Mouse (Mus musculus) kidney, embryonic 15.5 days (tissue): ENCODE measurements around the gene Acacb. TPM values are rescaled to one million over a fixed set of nuclear protein-coding genes. Genes with fewer than 3 reads are reported as not detected.

Experiments used
- ATAC-seq: fragments of 200-750 bp; cut with Nextera tagmentation; replicated peaks from 2 replicates; pipeline ENCODE4 v1.8.0; 2017; ENCODE audit warnings: moderate TSS enrichment; ENCODE audit not compliant: low FRiP score
- H3K27ac ChIP-seq: fragments of 300-500 bp; sonication (generic); 2 replicates; pipeline ENCODE4 v1.5.1; 2015; ENCODE audit warnings: mild to moderate bottlenecking, inconsistent platforms
- H3K27me3 ChIP-seq: fragments of 300-500 bp; sonication (generic); 2 replicates; pipeline ENCODE4 v1.6.1; 2015; ENCODE audit warnings: inconsistent platforms
- H3K36me3 ChIP-seq: fragments of 300-500 bp; sonication (generic); 2 replicates; pipeline ENCODE4 v1.6.1; 2015; ENCODE audit warnings: inconsistent platforms
- H3K4me1 ChIP-seq: fragments of 300-500 bp; sonication (generic); 2 replicates; pipeline ENCODE4 v1.6.1; 2015; ENCODE audit warnings: inconsistent platforms
- H3K4me2 ChIP-seq: fragments of 300-500 bp; sonication (generic); 2 replicates; pipeline ENCODE4 v1.6.1; 2015; ENCODE audit warnings: moderate library complexity, mild to moderate bottlenecking, inconsistent platforms
- H3K4me3 ChIP-seq: fragments of 300-500 bp; sonication (generic); replicated peaks from 2 replicates; pipeline ENCODE4 v1.5.1; 2015; ENCODE audit warnings: mild to moderate bottlenecking, inconsistent platforms
- H3K9ac ChIP-seq: fragments of 300-500 bp; sonication (generic); 2 replicates; pipeline ENCODE4 v1.6.1; 2015; ENCODE audit warnings: mild to moderate bottlenecking, inconsistent platforms
- H3K9me3 ChIP-seq: fragments of 300-500 bp; sonication (generic); replicated peaks from 2 replicates; pipeline ENCODE4 v1.6.1; 2016; ENCODE audit warnings: inconsistent platforms
- WGBS: fragments of 180-500 bp; shearing (Covaris S2); methylation state at CpG from one replicate; pipeline ENCODE4 v1.1.7; 2015; ENCODE audit warnings: mixed read lengths; 5-methylcytosine and 5-hydroxymethylcytosine counted together
- polyA plus RNA-seq: library from polyadenylated mRNA; unstranded; fragments of >200 nt; fragmentation: Nextera tagmentation; extraction: Ambion mirVana; gene quantifications from 2 replicates; pipeline ENCODE4 v1.2.1, GENCODE M21; 2015

Acacb gene
- polyA plus RNA-seq, 1 experiment from 2014 or later = 4.1 TPM

DNA sequence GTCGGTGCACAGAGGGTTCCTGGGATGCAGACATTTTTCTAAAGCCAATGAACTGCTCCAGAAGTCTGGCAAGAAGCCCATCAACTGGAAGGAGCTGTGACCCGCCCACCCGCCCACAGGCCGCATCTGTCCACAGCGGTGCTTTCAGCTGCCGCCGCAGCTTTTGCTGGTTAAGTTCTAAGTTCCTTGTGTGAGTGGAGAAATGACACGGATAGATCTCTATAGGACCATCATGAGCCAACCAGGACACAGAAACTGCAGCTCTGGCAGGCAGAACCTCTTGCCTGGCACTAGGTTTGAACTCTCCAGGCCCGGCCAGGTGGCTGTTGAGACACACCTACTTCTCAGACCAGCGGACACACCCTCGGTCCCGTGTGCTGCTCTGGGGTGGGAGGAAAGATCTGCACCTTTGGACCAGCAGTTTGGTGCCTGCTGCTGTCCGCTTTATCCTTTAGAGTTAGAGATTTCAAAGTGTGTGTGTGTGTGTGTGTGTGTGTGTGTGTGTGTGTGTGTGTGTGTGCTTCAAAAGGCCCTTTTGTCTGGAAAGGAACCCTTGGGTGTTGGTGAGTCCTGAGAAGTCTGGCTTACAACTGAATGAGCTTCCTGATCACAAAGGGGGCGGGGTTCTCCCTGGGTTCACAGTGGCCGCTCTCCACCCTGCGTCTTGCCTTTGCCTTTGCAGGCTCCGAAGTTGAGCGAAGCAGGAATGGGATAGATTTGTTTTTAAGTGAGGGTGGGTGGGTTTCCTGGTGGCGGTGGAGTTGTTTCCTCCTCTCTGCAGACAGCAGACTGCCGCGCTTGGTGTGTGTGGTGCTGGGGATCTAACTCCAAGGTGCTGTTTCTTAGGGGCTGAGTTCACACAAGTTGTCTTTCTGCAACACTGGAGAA is 7.8 kb upstream of the Acacb start:
- H3K9ac ChIP-seq = no peak overlapping the region
- 57% methylated on average over 21 of the region's 21 CpGs for WGBS
- peak overlapping the region; percentile 78 for H3K27ac ChIP-seq
- H3K4me2 ChIP-seq = peak overlapping the region; percentile 33
- H3K9me3 ChIP-seq = no peaks in the 10 kb centered on the region
- H3K27me3 ChIP-seq = no peaks in the 10 kb centered on the region
- no peak overlapping the region for H3K4me3 ChIP-seq
- H3K4me1 ChIP-seq = peaks cover 38% of the 10 kb centered on the region
- ATAC-seq = no peak
- H3K36me3 ChIP-seq = peaks cover 27% of the 10 kb centered on the region

DNA sequence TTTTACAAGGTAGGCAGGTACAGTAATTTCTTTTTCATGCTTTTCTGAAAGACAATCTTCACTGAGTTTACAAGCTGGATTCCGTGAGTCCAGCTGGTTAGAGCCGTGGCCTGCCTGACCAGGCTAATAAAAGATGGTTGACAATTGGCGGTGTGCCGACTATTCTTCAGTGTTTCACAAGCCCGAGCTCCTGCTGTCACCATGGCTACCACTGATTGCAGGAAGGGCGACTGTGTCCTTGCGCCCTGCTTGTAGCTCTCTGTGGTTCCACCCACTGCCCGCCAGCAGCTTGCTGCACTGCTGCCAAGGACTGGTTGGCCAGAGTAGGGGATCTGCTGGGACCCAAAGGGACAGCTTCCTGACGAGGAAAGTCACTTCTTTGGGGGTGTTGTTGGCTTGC is 7.2 kb upstream of the Acacb start:
- no peaks in the 10 kb centered on the region for H3K27me3 ChIP-seq
- H3K9me3 ChIP-seq = no peaks in the 10 kb centered on the region
- WGBS = 34% methylated on average over 9 of the region's 9 CpGs
- peaks cover 33% of the 10 kb centered on the region for H3K4me1 ChIP-seq
- H3K36me3 ChIP-seq = peaks cover 27% of the 10 kb centered on the region
- no peak overlapping the region for H3K9ac ChIP-seq
- no peak overlapping the region for H3K4me3 ChIP-seq
- H3K4me2 ChIP-seq = peak overlapping the region; percentile 33; the same call in 1 of the 2 replicates
- H3K27ac ChIP-seq = peak overlapping the region; percentile 78
- ATAC-seq = peak; percentile 66

DNA sequence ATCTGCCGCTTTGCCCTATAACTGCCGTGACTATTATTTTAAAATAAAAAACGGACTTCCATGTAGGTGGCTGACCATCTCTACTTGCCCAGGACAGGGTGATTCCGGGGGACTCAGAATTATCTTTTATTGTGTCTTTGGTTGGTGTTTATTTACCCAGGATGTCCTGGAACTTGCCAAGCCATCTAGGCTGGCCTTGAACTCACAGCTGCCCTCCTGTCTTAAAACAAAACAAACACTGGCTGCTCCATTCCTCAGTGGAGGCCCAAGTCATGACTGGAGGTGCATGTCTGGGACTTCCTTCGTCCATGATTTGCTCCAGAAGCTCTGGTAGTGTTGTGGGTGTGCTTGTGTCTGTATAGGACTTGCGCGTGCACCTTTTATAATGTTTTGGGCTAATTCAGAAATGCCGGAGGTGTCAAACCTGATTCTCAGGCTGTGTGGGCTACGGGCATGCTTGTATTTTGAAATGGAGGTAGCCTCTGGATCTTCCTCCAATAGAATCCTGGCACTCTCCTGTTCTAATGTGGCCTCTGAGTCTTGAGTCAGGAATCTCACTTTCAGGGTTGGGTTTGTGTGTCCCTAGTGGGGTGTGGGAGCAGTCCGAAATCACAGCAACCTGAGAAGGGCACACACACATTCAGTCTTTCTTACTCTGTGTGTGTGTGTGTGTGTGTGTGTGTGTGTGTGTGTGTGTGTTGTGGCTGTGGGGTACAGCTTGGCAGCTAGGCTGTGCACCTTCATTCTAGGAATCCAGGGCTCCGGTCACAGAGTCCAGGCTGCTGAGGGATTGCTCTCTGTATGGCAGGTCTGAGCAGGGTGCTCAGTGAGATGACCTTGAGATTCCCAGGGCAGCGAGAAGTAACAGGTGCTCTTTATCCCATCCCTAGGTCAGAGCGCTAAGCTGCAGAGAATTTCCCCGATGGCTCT is 973 bp downstream of the Acacb start:
- no peak overlapping the region for H3K4me3 ChIP-seq
- H3K36me3 ChIP-seq = no peaks in the 10 kb centered on the region
- ATAC-seq = no peak
- no peak overlapping the region for H3K9ac ChIP-seq
- H3K4me1 ChIP-seq = peaks cover 21% of the 10 kb centered on the region
- no peaks in the 10 kb centered on the region for H3K27me3 ChIP-seq
- WGBS = 79% methylated on average over 14 of the region's 14 CpGs
- H3K27ac ChIP-seq = no peak overlapping the region
- H3K9me3 ChIP-seq = no peaks in the 10 kb centered on the region
- no peak overlapping the region for H3K4me2 ChIP-seq

DNA sequence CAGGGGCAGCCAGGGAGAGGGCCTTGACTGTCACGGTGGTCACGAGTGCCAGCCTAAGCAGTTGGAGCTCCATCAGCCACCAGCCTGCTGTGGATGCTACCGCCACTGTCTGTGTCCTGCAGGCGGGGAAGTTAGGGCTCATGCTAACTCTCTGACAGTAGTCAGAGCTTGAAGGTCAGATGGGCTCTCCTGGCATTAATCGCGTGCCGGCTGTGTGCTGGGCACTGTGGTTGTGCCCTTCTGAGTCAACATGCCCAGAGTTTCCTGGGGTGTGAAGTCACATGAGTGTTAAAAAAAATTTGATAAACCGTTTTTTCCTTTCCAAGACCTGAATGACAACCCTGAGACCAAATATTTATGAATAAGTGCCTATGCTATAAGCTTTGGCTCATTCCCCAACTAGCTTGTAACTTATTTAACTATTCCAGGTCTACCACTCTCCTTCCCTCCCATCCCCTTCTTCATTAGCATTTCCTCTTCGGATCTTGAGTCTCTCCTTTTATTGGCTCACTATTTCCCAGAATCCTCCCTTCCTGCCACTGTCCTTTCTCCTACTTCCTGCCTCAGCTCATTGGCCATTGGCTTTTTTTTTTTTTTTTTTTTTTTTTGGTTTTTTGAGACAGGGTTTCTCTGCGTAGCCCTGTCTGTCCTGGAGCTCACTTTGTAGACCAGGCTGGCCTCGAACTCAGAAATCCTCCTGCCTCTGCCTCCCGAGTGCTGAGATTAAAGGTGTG is 6.2 kb downstream of the Acacb start:
- H3K4me2 ChIP-seq = no peak overlapping the region
- WGBS = 84% methylated on average over 12 of the region's 12 CpGs
- no peaks in the 10 kb centered on the region for H3K36me3 ChIP-seq
- H3K9me3 ChIP-seq = no peaks in the 10 kb centered on the region
- H3K4me1 ChIP-seq = peaks cover 18% of the 10 kb centered on the region
- no peak overlapping the region for H3K27ac ChIP-seq
- ATAC-seq = no peak
- no peak overlapping the region for H3K4me3 ChIP-seq
- H3K9ac ChIP-seq = no peak overlapping the region
- H3K27me3 ChIP-seq = no peaks in the 10 kb centered on the region

DNA sequence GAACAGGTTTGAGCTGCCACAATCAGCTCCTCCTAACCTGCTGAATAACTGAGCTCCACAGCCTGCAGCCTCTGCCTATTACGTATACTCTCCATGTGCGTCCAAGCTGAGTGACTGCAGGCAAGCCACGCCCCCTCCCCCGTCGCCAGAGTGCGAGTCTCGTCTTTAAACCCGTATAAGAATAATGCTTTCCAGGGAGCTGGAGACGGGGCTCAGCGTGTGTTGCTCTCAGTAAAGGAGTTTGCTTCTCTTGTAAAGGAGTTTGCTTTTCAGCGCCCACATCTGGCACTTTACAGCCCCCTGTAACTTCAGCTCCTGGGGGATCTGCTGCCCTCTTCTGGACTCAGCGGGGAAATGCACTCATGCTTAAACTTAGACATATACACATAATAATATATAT is 7.2 kb downstream of the Acacb start:
- Histone ChIP-seq H3K9me3 (no peaks in the 10 kb centered on the region), H3K27ac (no peak overlapping the region), H3K4me3 (peak overlapping the region; percentile 40), H3K4me2 (peak overlapping the region; percentile 51), H3K27me3 (no peaks in the 10 kb centered on the region), H3K9ac (no peak overlapping the region), H3K4me1 (peaks cover 18% of the 10 kb centered on the region), H3K36me3 (no peaks in the 10 kb centered on the region)
- 6% methylated on average over 12 of the region's 12 CpGs for WGBS
- ATAC-seq = no peak

DNA sequence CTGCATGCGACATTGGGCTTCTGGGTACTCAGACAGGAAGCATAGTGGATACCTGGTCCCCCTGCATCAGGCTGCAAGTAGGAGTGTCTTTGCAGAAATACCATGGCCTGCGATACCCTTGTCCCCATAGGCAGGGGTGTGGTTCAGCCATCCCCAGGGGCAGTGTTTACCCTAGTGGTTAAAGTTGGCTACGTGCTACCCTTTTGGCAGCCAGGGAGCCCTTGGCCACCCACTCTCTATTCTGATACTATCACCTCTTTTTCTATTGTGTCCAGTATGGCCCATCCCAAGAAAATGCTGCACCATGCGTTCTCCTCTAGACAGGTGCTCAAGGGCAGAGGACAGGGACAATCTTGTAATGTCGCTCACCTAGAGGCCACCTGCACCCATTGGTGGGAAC is 8.4 kb downstream of the Acacb start:
- Histone ChIP-seq H3K36me3 (no peaks in the 10 kb centered on the region), H3K27ac (no peak overlapping the region), H3K9ac (no peak overlapping the region), H3K4me2 (no peak overlapping the region), H3K4me3 (no peak overlapping the region), H3K9me3 (no peaks in the 10 kb centered on the region), H3K4me1 (peaks cover 18% of the 10 kb centered on the region), H3K27me3 (no peaks in the 10 kb centered on the region)
- no peak for ATAC-seq
- 76% methylated on average over 5 of the region's 5 CpGs for WGBS

DNA sequence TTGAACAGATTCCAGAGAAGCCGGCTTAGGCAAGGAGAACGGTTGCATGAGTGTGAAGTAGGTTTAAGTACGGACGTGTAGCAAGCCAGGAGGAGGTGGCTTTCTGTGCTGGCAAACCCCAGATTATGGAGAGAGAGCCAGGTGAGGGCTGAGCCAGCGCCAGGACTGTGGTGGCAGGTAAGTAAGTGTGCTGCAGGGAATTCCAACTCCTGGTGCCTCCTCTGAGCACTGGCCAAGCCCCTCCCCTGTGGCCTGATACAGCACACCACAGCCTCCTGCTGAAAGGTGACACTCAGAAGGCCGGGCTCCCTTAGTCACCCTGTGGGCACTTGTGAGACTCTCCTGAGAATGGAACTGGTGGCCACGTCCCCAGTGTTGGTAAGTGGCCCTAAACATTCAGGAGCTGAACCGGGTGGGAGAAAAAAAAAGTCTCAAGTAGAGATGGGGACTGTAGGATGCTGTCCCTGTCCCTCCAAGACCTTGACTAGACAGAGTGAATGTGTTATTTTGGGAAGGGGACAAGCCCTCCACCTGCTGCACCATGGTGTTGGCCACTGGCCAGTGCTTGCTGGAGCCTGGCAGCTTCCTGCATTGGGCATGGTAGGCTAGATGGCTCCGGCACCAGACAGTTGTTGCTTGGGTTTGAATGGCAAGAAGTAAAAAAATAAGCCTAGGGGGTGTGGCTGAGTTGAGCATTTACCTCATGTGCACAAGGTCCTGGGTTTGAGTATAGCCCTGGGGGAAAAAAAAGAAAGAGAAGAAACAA is 9.0 kb downstream of the Acacb start:
- no peak overlapping the region for H3K4me2 ChIP-seq
- no peak overlapping the region for H3K4me3 ChIP-seq
- H3K27me3 ChIP-seq = no peaks in the 10 kb centered on the region
- no peaks in the 10 kb centered on the region for H3K36me3 ChIP-seq
- 56% methylated on average over 9 of the region's 9 CpGs for WGBS
- no peaks in the 10 kb centered on the region for H3K9me3 ChIP-seq
- H3K27ac ChIP-seq = no peak overlapping the region
- H3K4me1 ChIP-seq = peaks cover 18% of the 10 kb centered on the region
- ATAC-seq = no peak
- no peak overlapping the region for H3K9ac ChIP-seq

DNA sequence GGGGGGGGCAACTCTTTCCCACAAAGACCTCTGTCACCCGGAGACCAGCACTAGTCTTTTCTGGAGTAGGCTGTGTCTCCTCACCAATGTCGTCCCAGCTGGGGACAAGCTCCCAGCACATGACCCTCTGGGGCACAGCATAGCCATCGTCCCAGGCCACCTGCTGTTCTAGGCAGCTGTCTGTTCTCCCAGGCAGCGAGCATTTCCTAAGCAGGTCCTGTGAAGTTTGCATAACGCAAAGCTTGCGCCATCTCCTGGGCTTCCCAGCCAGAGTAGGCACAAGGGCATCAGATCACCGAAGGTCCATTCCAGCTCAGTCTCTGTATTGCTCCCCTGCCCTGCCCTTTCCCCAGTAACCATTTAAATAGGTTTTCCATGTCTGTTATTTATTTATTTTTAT is 10.9 kb downstream of the Acacb start:
- H3K27ac ChIP-seq = no peak overlapping the region
- ATAC-seq = no peak
- H3K27me3 ChIP-seq = no peaks in the 10 kb centered on the region
- H3K9me3 ChIP-seq = no peaks in the 10 kb centered on the region
- no peak overlapping the region for H3K9ac ChIP-seq
- 54% methylated on average over 7 of the region's 7 CpGs for WGBS
- H3K4me2 ChIP-seq = no peak overlapping the region
- H3K4me3 ChIP-seq = no peak overlapping the region
- no peaks in the 10 kb centered on the region for H3K36me3 ChIP-seq
- peaks cover 14% of the 10 kb centered on the region for H3K4me1 ChIP-seq

DNA sequence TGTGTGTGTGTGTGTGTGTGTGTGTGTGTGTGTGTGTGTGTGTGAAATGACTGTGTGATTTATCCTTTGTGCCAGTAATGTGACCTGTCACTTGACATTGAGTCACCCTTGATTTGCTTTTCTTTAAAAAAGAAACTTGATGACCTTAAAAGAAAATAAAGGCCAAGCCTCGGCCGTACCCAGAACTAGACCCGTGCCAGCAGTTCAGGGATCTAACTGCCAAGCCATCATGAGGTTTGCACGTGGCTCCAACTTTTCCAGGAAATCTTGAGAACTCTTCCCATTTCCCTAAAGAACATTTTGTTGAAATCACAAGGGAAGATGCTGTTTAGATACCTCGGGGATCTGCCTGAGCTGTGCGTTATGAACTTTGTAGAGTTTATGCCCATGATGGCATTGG is 15.1 kb downstream of the Acacb start:
- WGBS = 66% methylated on average over 6 of the region's 6 CpGs
- Histone ChIP-seq H3K4me1 (no peaks in the 10 kb centered on the region), H3K4me3 (no peak overlapping the region), H3K4me2 (no peak overlapping the region), H3K9me3 (no peaks in the 10 kb centered on the region), H3K36me3 (no peaks in the 10 kb centered on the region), H3K27me3 (0 out of 2 replicates have a peak, but pooled peaks cover 3% of the 10 kb centered on the region), H3K9ac (no peak overlapping the region), H3K27ac (no peak overlapping the region)
- no peak for ATAC-seq

DNA sequence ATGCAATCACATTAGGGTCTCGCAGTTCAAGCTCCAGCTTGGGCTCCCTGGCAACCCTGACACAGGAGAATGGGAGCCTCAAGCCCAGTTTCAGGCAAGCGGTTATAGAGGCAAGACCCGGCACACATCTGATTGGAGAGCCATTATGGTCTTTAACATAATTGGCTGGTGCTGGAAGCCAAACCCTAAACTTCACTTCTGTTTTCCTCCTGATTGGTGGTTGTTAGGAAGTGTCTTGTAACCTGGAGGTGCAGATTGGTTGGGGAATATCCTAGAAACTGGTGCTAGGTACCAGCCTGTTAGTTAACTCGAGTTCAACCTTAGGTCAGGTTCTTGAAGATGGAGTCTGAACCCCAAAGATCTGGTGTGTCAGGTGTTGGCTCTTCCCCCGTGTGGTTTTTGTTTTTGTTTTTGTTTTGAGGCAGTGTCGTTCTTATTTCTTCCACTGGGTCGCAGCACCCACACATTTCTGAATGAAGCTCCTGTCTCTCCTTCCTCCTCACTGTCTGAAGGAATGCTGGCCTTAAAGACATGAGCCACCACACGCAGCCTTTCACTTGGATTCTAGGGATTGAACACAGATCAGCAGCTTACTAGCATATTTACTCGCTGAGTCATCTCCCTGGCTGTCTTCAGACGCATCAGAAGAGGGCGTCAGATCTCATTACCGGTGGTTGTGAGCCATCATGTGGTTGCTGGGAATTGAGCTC is 15.9 kb downstream of the Acacb start:
- H3K4me1 ChIP-seq = no peaks in the 10 kb centered on the region
- no peak overlapping the region for H3K4me2 ChIP-seq
- no peaks in the 10 kb centered on the region for H3K36me3 ChIP-seq
- no peaks in the 10 kb centered on the region for H3K9me3 ChIP-seq
- H3K9ac ChIP-seq = no peak overlapping the region
- 51% methylated on average over 12 of the region's 12 CpGs for WGBS
- no peak for ATAC-seq
- H3K4me3 ChIP-seq = no peak overlapping the region
- H3K27ac ChIP-seq = no peak overlapping the region
- 0 out of 2 replicates have a peak, but pooled peaks cover 3% of the 10 kb centered on the region for H3K27me3 ChIP-seq
